Mouse (Mus musculus) testis, postnatal 14 days (tissue): Measurements from ENCODE around the gene Tceal1.
"Not testable (repeated sequence)": the region's sequence is repeated elsewhere in the genome, so short reads cannot be mapped to it uniquely, and the experiment has no call there.

Experiments
- DNase-seq: peaks from one replicate; pipeline ENCODE4 v3.0.0; 2021; ENCODE audit warnings: low spot score

Gene Tceal1

GRCm38 (mm10) chrX:136707446-136708167 is at the start of gene Tceal1:
Tceal1 (plus strand) TSS chrX:136707982.
- peak; percentile 48 for DNase-seq

- DNase-seq: peak; percentile 6
Observed at GRCm38 (mm10) chrX:136666281-136666706, 41.5 kb upstream of the Tceal1 start.

- not testable (repeated sequence) for DNase-seq
Observed at GRCm38 (mm10) chrX:136666762-136667464, 40.9 kb upstream of the Tceal1 start.

- no peak for DNase-seq
Observed at GRCm38 (mm10) chrX:136668794-136669193, 39.0 kb upstream of the Tceal1 start.

- no peak for DNase-seq
Observed at GRCm38 (mm10) chrX:136680989-136681388, 26.8 kb upstream of the Tceal1 start.

GRCm38 (mm10) chrX:136691606-136692293 is 16.0 kb upstream of the Tceal1 start:
- DNase-seq: not testable (repeated sequence)

- DNase-seq: no peak
Observed at GRCm38 (mm10) chrX:136692294-136692675, 15.5 kb upstream of the Tceal1 start.

GRCm38 (mm10) chrX:136693196-136693595 is 14.6 kb upstream of the Tceal1 start:
- DNase-seq: no peak

GRCm38 (mm10) chrX:136708168-136708681 is 443 bp downstream of the Tceal1 start:
- DNase-seq: peak; percentile 21

GRCm38 (mm10) chrX:136708782-136709181 is 1.0 kb downstream of the Tceal1 start:
- DNase-seq: no peak

GRCm38 (mm10) chrX:136714742-136715474 is 7.1 kb downstream of the Tceal1 start:
- DNase-seq: not testable (repeated sequence)

GRCm38 (mm10) chrX:136732016-136732415 is 24.2 kb downstream of the Tceal1 start:
- no peak for DNase-seq

- DNase-seq: no peak
Observed at GRCm38 (mm10) chrX:136740087-136740790, 32.5 kb downstream of the Tceal1 start.

GRCm38 (mm10) chrX:136740791-136741650 is 33.2 kb downstream of the Tceal1 start:
- DNase-seq: peak; percentile 95

GRCm38 (mm10) chrX:136741651-136742201 is 33.9 kb downstream of the Tceal1 start:
- peak; percentile 80 for DNase-seq

GRCm38 (mm10) chrX:136742241-136742640 is 34.5 kb downstream of the Tceal1 start:
- no peak for DNase-seq

GRCm38 (mm10) chrX:136742661-136743103 is 34.9 kb downstream of the Tceal1 start:
- DNase-seq: peak; percentile 17

- DNase-seq: peak; percentile 28
Observed at GRCm38 (mm10) chrX:136743459-136743858, 35.7 kb downstream of the Tceal1 start, which contains the start of gene Morf4l2. Morf4l2 (minus strand) TSS chrX:136743690.

GRCm38 (mm10) chrX:136744663-136745062 is 36.9 kb downstream of the Tceal1 start:
- no peak for DNase-seq

- DNase-seq: no peak
Observed at GRCm38 (mm10) chrX:136749329-136749728, 41.5 kb downstream of the Tceal1 start.
